Mouse (Mus musculus) adrenal gland, postnatal 0 days (tissue): ENCODE results near the gene Spata3. TPM values are rescaled to one million over a fixed set of nuclear protein-coding genes. Genes with fewer than 3 reads are reported as not detected.

Source experiments
- polyA plus RNA-seq: library from polyadenylated mRNA; unstranded; fragments of >200 nt; fragmentation: Nextera tagmentation; extraction: Ambion mirVana; gene quantifications from 2 replicates; pipeline ENCODE4 v1.2.1, GENCODE M21; 2015

Spata3 gene
- not detected in 2 replicates for polyA plus RNA-seq

GRCm38 (mm10) chr1:86016516-86016915 is at the start of gene Spata3:
Gene Spata3, plus strand, starts transcription at chr1:86016816.

GRCm38 (mm10) chr1:86045848-86046805 is 29.5 kb downstream of the Spata3 start, which contains the start of gene 2810459M11Rik:
Gene 2810459M11Rik, plus strand, starts transcription at chr1:86045863.

GRCm38 (mm10) chr1:86064271-86064991 is 47.8 kb downstream of the Spata3 start, which contains the start of gene Psmd1:
Gene Psmd1, plus strand, starts transcription at chr1:86064387.

Other genes starting within 250 kb of the Spata3 start
- gene A630001G21Rik, start 238.2 kb upstream of the Spata3 start, polyA plus RNA-seq, result 0.63 and 1.2 TPM in 2 replicates
- gene Cab39, start 223.4 kb upstream of the Spata3 start, polyA plus RNA-seq, result 28.0 and 30.9 TPM in 2 replicates
- gene Itm2c, start 122.5 kb upstream of the Spata3 start, polyA plus RNA-seq, result 559 and 779 TPM in 2 replicates
- gene 4933407L21Rik, start 88.3 kb upstream of the Spata3 start, polyA plus RNA-seq, result 0.25 and 0.95 TPM in 2 replicates
- gene Gpr55, start 55.8 kb upstream of the Spata3 start, polyA plus RNA-seq, result 0.27 and 0.88 TPM in 2 replicates
- 1.0 and 1.1 TPM in 2 replicates for gene 2810459M11Rik, start 29.0 kb downstream of the Spata3 start, polyA plus RNA-seq
- gene Psmd1, start 47.6 kb downstream of the Spata3 start, polyA plus RNA-seq, result 76.6 and 105 TPM in 2 replicates
- 0.48 and 0.93 TPM in 2 replicates for gene Htr2b, start 95.2 kb downstream of the Spata3 start, polyA plus RNA-seq
- gene Gm21972, start 116.8 kb downstream of the Spata3 start, polyA plus RNA-seq, result not detected in 2 replicates
- gene Armc9, start 138.0 kb downstream of the Spata3 start, polyA plus RNA-seq, result 11.5 and 16.1 TPM in 2 replicates